Mouse (Mus musculus) MEL (cell line): ENCODE results near the gene Matn4. TPM values are rescaled to one million over a fixed set of nuclear protein-coding genes. Genes with fewer than 3 reads are reported as not detected.

ENCODE experiments used
- DNase-seq: peaks from one replicate; pipeline ENCODE4 v3.0.0; 2011; ENCODE audit warnings: low read depth, low spot score
- H3K27ac ChIP-seq: 2 replicates; pipeline ENCODE4 v1.5.1; 2012; ENCODE audit warnings: low read depth, mild to moderate bottlenecking, control low read depth, low read length, moderate library complexity; ENCODE audit not compliant: control insufficient read depth
- H3K27me3 ChIP-seq, 2 experiments: fragments of 150-350 bp in 1 of 2; sonication (generic) in 1 of 2; 2 replicates each; pipeline ENCODE4 v1.6.1; 2012; ENCODE audit warnings: low read length in 2 of 2, mild to moderate bottlenecking in 2 of 2, improper control_type of control experiment in 1 of 2, moderate library complexity in 1 of 2; ENCODE audit not compliant: insufficient read depth in 2 of 2, control insufficient read depth in 1 of 2
- H3K36me3 ChIP-seq, 2 experiments: 2 replicates each; pipeline ENCODE4 v1.6.1; 2012 to 2014; ENCODE audit warnings: low read length in 2 of 2, improper control_type of control experiment in 1 of 2, inconsistent platforms in 1 of 2, mild to moderate bottlenecking in 1 of 2; ENCODE audit not compliant: insufficient read depth in 2 of 2, control insufficient read depth in 1 of 2
- H3K4me1 ChIP-seq, 2 experiments: fragments of 150-350 bp in 1 of 2; sonication (generic) in 1 of 2; 2 replicates each; pipeline ENCODE4 v1.6.1; 2012; ENCODE audit warnings: low read length in 2 of 2, improper control_type of control experiment in 1 of 2, mild to moderate bottlenecking in 1 of 2; ENCODE audit not compliant: insufficient read depth in 2 of 2, control insufficient read depth in 1 of 2
- H3K4me3 ChIP-seq, 2 experiments: fragments of 150-350 bp in 1 of 2; sonication (generic) in 1 of 2; 2 replicates each; pipeline ENCODE4 v1.5.1; 2012; ENCODE audit warnings: low read depth in 2 of 2, low read length in 2 of 2, mild to moderate bottlenecking in 2 of 2, moderate library complexity in 2 of 2, control low read depth in 1 of 2, improper control_type of control experiment in 1 of 2; ENCODE audit not compliant: control insufficient read depth in 1 of 2, insufficient read depth in 1 of 2
- H3K79me2 ChIP-seq: 2 replicates; pipeline ENCODE4 v1.6.1; 2012; ENCODE audit warnings: mild to moderate bottlenecking, low read length, moderate library complexity; ENCODE audit not compliant: control insufficient read depth, poor library complexity, insufficient read depth
- H3K9ac ChIP-seq: 2 replicates; pipeline ENCODE4 v1.6.1; 2012; ENCODE audit warnings: low read depth, mild to moderate bottlenecking, control low read depth, low read length, moderate library complexity; ENCODE audit not compliant: control insufficient read depth, poor library complexity, severe bottlenecking
- H3K9me3 ChIP-seq: fragments of 150-350 bp; sonication (generic); replicated peaks from 2 replicates; pipeline ENCODE4 v1.6.1; 2012; ENCODE audit warnings: mild to moderate bottlenecking, low read length, improper control_type of control experiment, moderate library complexity; ENCODE audit not compliant: insufficient read depth
- CTCF ChIP-seq, 3 experiments: IDR thresholded peaks in 2 of 3; conservative IDR thresholded peaks in 1 of 3; 2 replicates each; pipeline ENCODE4 v1.5.1; 2011 to 2012; ENCODE audit warnings: low read length in 3 of 3, low read depth in 2 of 3, mild to moderate bottlenecking in 2 of 3, improper control_type of control experiment in 1 of 3, inconsistent platforms in 1 of 3, mixed read lengths in 1 of 3, moderate library complexity in 1 of 3; ENCODE audit not compliant: control insufficient read depth in 1 of 3, insufficient read depth in 1 of 3, poor library complexity in 1 of 3, severe bottlenecking in 1 of 3
- E2F4 ChIP-seq: IDR thresholded peaks from 2 replicates; pipeline ENCODE4 v1.6.1; 2011; ENCODE audit warnings: low read depth, low read length, improper control_type of control experiment, borderline replicate concordance
- ELF1 ChIP-seq: IDR thresholded peaks from 2 replicates; pipeline ENCODE4 v1.6.1; 2014; ENCODE audit warnings: low read depth, mild to moderate bottlenecking, inconsistent platforms, low read length, improper control_type of control experiment, moderate library complexity
- EP300 ChIP-seq, 2 experiments: IDR thresholded peaks; 2 replicates each; pipeline ENCODE4 v1.6.1; 2011; ENCODE audit warnings: improper control_type of control experiment in 2 of 2, low read length in 2 of 2, low read depth in 1 of 2, mild to moderate bottlenecking in 1 of 2
- ETS1 ChIP-seq: IDR thresholded peaks from 2 replicates; pipeline ENCODE4 v1.6.1; 2012; ENCODE audit warnings: low read depth, mild to moderate bottlenecking, inconsistent platforms, low read length, improper control_type of control experiment, moderate library complexity
- GABPA ChIP-seq: IDR thresholded peaks from 2 replicates; pipeline ENCODE4 v1.6.1; 2012; ENCODE audit warnings: low read depth, mild to moderate bottlenecking, inconsistent platforms, low read length, improper control_type of control experiment, moderate library complexity
- JUND ChIP-seq: IDR thresholded peaks from 2 replicates; pipeline ENCODE4 v1.6.1; 2011; ENCODE audit warnings: low read depth, mild to moderate bottlenecking, improper control_type of control experiment, low read length
- KAT2A ChIP-seq: conservative IDR thresholded peaks from 2 replicates; pipeline ENCODE4 v1.6.1; 2012; ENCODE audit warnings: low read depth, low read length, improper control_type of control experiment, inconsistent platforms
- MAX ChIP-seq: IDR thresholded peaks from 2 replicates; pipeline ENCODE4 v1.6.1; 2011; ENCODE audit warnings: low read length, improper control_type of control experiment
- MEF2A ChIP-seq: IDR thresholded peaks from 2 replicates; pipeline ENCODE4 v1.6.1; 2014; ENCODE audit warnings: low read depth, mild to moderate bottlenecking, inconsistent platforms, low read length, improper control_type of control experiment; ENCODE audit not compliant: poor library complexity, insufficient replicate concordance, severe bottlenecking; ENCODE audit errors: extremely low read depth
- POLR2AphosphoS5 ChIP-seq: IDR thresholded peaks from 2 replicates; pipeline ENCODE4 v1.6.1; 2012; ENCODE audit warnings: low read depth, borderline replicate concordance, mild to moderate bottlenecking, inconsistent platforms, low read length, moderate library complexity, mixed read lengths
- RAD21 ChIP-seq: IDR thresholded peaks from 2 replicates; pipeline ENCODE4 v1.6.1; 2011; ENCODE audit warnings: mild to moderate bottlenecking, low read depth, low read length, improper control_type of control experiment
- RCOR1 ChIP-seq: IDR thresholded peaks from 2 replicates; pipeline ENCODE4 v1.6.1; 2012; ENCODE audit warnings: low read depth, mild to moderate bottlenecking, inconsistent platforms, low read length, improper control_type of control experiment
- TAL1 ChIP-seq: IDR thresholded peaks from 2 replicates; pipeline ENCODE4 v1.6.1; 2012; ENCODE audit warnings: mild to moderate bottlenecking, inconsistent platforms, low read length, moderate library complexity, mixed read lengths
- TBP ChIP-seq: IDR thresholded peaks from 2 replicates; pipeline ENCODE4 v1.8.0; 2011; ENCODE audit warnings: low read depth, low read length, improper control_type of control experiment
- UBTF ChIP-seq: IDR thresholded peaks from 2 replicates; pipeline ENCODE4 v1.6.1; 2012; ENCODE audit warnings: low read depth, mild to moderate bottlenecking, inconsistent platforms, low read length, improper control_type of control experiment, moderate library complexity, borderline replicate concordance; ENCODE audit not compliant: insufficient read depth
- ZC3H11A ChIP-seq: IDR thresholded peaks from 2 replicates; pipeline ENCODE4 v1.6.1; 2012; ENCODE audit warnings: low read depth, mild to moderate bottlenecking, inconsistent platforms, low read length, improper control_type of control experiment
- ZMIZ1 ChIP-seq: IDR thresholded peaks from 2 replicates; pipeline ENCODE4 v1.6.1; 2012; ENCODE audit warnings: low read depth, mild to moderate bottlenecking, inconsistent platforms, low read length, improper control_type of control experiment, moderate library complexity
- polyA plus RNA-seq, 2 experiments: library from polyadenylated mRNA; stranded (reverse) in 1 of 2; unstranded in 1 of 2; fragments of >175 nt in 1 of 2; fragments of >200 nt in 1 of 2; gene quantifications; 2 replicates each; pipeline versions ENCODE4 v1.2.1 to v1.2.4; 2012; ENCODE audit warnings: low replicate concordance in 2 of 2, low read depth in 1 of 2; ENCODE audit not compliant: insufficient read length in 2 of 2, insufficient read depth in 1 of 2, missing spikeins in 1 of 2
- total RNA-seq: library from RNA; depleted of rRNA; stranded (reverse); fragments of 300-350 nt; gene quantifications from 2 replicates; pipeline ENCODE4 v1.2.3, GENCODE M21; 2012

The Matn4 gene
- total and polyA plus RNA-seq, 3 experiments, result not detected

GRCm38 (mm10) chr2:164446086-164446469 is 41.1 kb upstream of the Matn4 start:
- H3K27ac ChIP-seq, result no peak overlapping the region

DNA sequence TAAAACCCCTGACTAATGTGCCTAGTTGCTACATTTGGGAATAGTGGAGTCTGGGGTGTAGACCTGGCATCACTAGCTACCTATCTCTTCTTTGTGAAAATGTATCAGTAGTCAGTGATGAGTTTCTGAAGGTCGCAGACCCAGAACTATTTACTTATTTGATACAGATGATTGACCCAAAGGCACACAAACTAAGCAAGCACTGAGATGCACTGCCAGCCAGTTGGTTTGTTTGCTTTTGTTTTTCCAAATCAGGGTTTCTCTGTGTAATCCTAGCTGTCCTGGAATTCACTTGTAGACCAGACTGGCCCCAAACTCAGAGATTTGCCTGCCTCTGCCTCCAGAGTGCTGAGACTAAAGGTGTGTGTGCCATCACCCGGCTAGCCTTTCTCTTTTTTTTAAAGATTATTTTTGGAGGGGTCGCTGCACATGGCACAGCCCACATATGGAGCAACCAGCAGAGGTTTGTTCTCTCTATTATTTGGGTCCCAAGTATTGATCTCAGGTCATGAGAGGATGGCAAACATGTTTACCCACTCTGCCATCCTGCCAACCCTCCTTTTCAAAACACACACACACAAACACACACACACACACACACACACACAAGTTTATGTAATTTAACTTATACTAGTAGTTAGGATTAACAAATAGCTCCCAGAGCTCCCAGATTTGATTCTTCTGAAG is 40.6 kb upstream of the Matn4 start:
- Histone ChIP-seq H3K4me1 (no peaks in the 10 kb centered on the region), H3K79me2 (no peaks in the 10 kb centered on the region), H3K27me3 (peaks cover 28 to 41% of the 10 kb centered on the region in 2 experiments), H3K9me3 (no peaks in the 10 kb centered on the region), H3K4me3 (no peak overlapping the region), H3K36me3 (no peaks in the 10 kb centered on the region), H3K27ac (no peak overlapping the region)
- no peak for DNase-seq
- no peak for TF ChIP-seq ETS1
- no peak for TF ChIP-seq ZMIZ1
- TF ChIP-seq GABPA, result no peak
- TF ChIP-seq RAD21, result no peak
- no peak for TF ChIP-seq TAL1
- no peak for TF ChIP-seq ZC3H11A
- no peak for TF ChIP-seq ELF1
- no peak for TF ChIP-seq MAX
- no peak for TF ChIP-seq E2F4
- no peak for TF ChIP-seq UBTF
- no peak for TF ChIP-seq KAT2A
- no peak for TF ChIP-seq JUND
- TF ChIP-seq, all 39 proteins: peak for 0
- no peak overlapping the region for H3K9ac ChIP-seq

More at GRCm38 (mm10) chr2:164446086-164446469, 41.1 kb upstream of the Matn4 start:
- Histone ChIP-seq H3K9me3 (no peaks in the 10 kb centered on the region), H3K36me3 (no peaks in the 10 kb centered on the region), H3K79me2 (no peaks in the 10 kb centered on the region), H3K4me1 (no peaks in the 10 kb centered on the region), H3K27me3 (peaks cover 27 to 43% of the 10 kb centered on the region in 2 experiments), H3K9ac (no peak overlapping the region), H3K4me3 (no peak overlapping the region)
- DNase-seq, result no peak
- TF ChIP-seq ELF1 (no peak), POLR2AphosphoS5 (no peak), MAX (no peak), RAD21 (no peak), EP300 (IDR thresholded peaks at IDR 0.05; ENCODE audit: low read depth in 1 of 2, low read length in 2 of 2) (no peak), JUND (no peak), MEF2A (no peak), TBP (no peak), ETS1 (no peak), CTCF (IDR thresholded peaks at IDR 0.05 in 2 of 3, conservative IDR thresholded peaks at IDR 0.05 in 1 of 3; ENCODE audit: control insufficient read depth in 1 of 3, insufficient read depth in 1 of 3, low read depth in 2 of 3, low read length in 3 of 3, poor library complexity in 1 of 3, severe bottlenecking in 1 of 3) (no peak), GABPA (no peak), RCOR1 (no peak), TAL1 (no peak)
